Mouse (Mus musculus) heart, adult 18-20 months (tissue): Measurements from ENCODE around the gene Srsy. TPM values are rescaled to one million over a fixed set of nuclear protein-coding genes. Genes with fewer than 3 reads are reported as not detected.
"Not testable (repeated sequence)": the region's sequence is repeated elsewhere in the genome, so short reads cannot be mapped to it uniquely, and the experiment has no call there.

Source experiments
- DNase-seq, 2 experiments: peaks; one replicate each; pipeline ENCODE4 v3.0.0; 2021 to 2022; ENCODE audit warnings: mixed read lengths in 1 of 2
- long read RNA-seq, 2 experiments: library from polyadenylated mRNA; stranded (forward); transcript quantifications; one replicate each; pipeline ENCODE4 v2.0.0; 2021
- total RNA-seq, 2 experiments: library from RNA; stranded (reverse); gene quantifications; 2 replicates each; pipeline ENCODE4 v1.2.3; 2021

The Srsy gene
- total RNA-seq = not detected
- long read RNA-seq, experiment 1 = 0 reads
- long read RNA-seq, experiment 2 = 0 reads

GRCm38 (mm10) chrY:17937230-17937629 lies at the start of gene Srsy:
Gene Srsy (minus strand): TSS chrY:17937330.
- not testable (repeated sequence) for DNase-seq

Other genes starting within 250 kb of the Srsy start
- gene Gm21904, start 91.1 kb downstream of the Srsy start, total RNA-seq = not detected
- gene Gm20772, start 62.6 kb downstream of the Srsy start, total RNA-seq = not detected
- gene Gm20831, start 62.6 kb downstream of the Srsy start, total RNA-seq = not detected
- gene Gm21764, start 124.5 kb upstream of the Srsy start, total RNA-seq = not detected
- gene Ssty1, start 151.8 kb upstream of the Srsy start, total RNA-seq = not detected